Mouse (Mus musculus) cerebellum, adult 8-10 months (tissue): Measurements from ENCODE around the gene Tmem135.

ENCODE experiments used
- DNase-seq: peaks from one replicate; pipeline ENCODE4 v3.0.0; 2022

The Tmem135 gene

GRCm38 (mm10) chr7:89171790-89172467 is 232.1 kb downstream of the Tmem135 start:
- no peak for DNase-seq

GRCm38 (mm10) chr7:89168606-89169005 is 235.4 kb downstream of the Tmem135 start:
- peak; percentile 78 for DNase-seq

GRCm38 (mm10) chr7:89165528-89165927 is 238.5 kb downstream of the Tmem135 start:
- DNase-seq: no peak

GRCm38 (mm10) chr7:89161610-89162378 is 242.2 kb downstream of the Tmem135 start:
- no peak for DNase-seq

- no peak for DNase-seq
Observed at GRCm38 (mm10) chr7:89157356-89157755, 246.7 kb downstream of the Tmem135 start.

- DNase-seq: no peak
Observed at GRCm38 (mm10) chr7:89156629-89157028, 247.4 kb downstream of the Tmem135 start.

- no peak for DNase-seq
Observed at GRCm38 (mm10) chr7:89155741-89156140, 248.3 kb downstream of the Tmem135 start.

- DNase-seq: no peak
Observed at GRCm38 (mm10) chr7:89155223-89155622, 248.8 kb downstream of the Tmem135 start.

GRCm38 (mm10) chr7:89151345-89151744 is 252.7 kb downstream of the Tmem135 start:
- DNase-seq: no peak

GRCm38 (mm10) chr7:89140640-89141300 is 263.3 kb downstream of the Tmem135 start:
- DNase-seq: peak; percentile 50

GRCm38 (mm10) chr7:89134884-89135511 is 269.0 kb downstream of the Tmem135 start:
- DNase-seq: no peak

GRCm38 (mm10) chr7:89126063-89126882 is 277.7 kb downstream of the Tmem135 start:
- peak; percentile 33 for DNase-seq

GRCm38 (mm10) chr7:89116261-89116664 is 287.8 kb downstream of the Tmem135 start:
- DNase-seq: no peak

GRCm38 (mm10) chr7:89115633-89116032 is 288.4 kb downstream of the Tmem135 start:
- no peak for DNase-seq

- no peak for DNase-seq
Observed at GRCm38 (mm10) chr7:89106421-89106820, 297.6 kb downstream of the Tmem135 start.

- DNase-seq: no peak
Observed at GRCm38 (mm10) chr7:89099756-89100155, 304.3 kb downstream of the Tmem135 start.
